In the genomic region with DNA sequence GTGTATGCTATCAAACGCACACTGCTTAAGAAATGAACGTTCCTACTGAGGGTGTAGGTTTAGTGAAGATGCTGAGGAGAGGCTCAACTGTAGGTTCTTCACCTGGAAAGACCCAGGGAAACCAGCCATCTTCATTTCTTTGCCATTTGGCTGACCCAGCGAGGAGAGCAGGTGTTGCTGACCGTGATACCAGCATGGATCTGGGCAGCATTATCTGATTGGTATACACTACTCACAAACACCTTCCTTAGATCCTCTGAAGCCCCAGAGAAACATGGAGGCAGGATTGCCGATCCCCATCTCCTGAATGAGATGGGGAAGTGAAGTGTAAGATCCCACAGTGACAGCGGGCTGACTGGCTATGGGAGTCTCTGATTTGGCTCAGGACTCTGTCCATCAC, we compare ENCODE assay signal across 14 mouse cellular contexts.
"Had no signal": no experiment of that assay in that cellular context is flagged by ENCODE, and none has a peak within 500 bp of the region (broad histone marks: within the 10 kb centered on the region; RNA-seq: fewer than 3 reads in every experiment).

No protein-coding gene starts in this region.

- H3K27ac ChIP-seq: left cerebral cortex, adult 2 months; limb, embryonic 13.5 days; liver, embryonic 15.5 days; midbrain, embryonic 10.5 days; neural tube, embryonic 15.5 days had no signal

- DNase-seq: kidney, postnatal 10 days; lung, embryonic 14.5 days; lung, postnatal 10 days; lung, postnatal 4 days; midbrain, embryonic 14.5 days; spleen, adult 18-20 months; thymus, adult 18-20 months; thymus, postnatal 14 days had no signal

- H3K4me1 ChIP-seq: midbrain, embryonic 10.5 days; neural tube, embryonic 15.5 days had no signal

- H3K4me3 ChIP-seq: left cerebral cortex, adult 2 months; limb, embryonic 13.5 days; liver, embryonic 15.5 days; midbrain, embryonic 10.5 days; myocyte; neural tube, embryonic 15.5 days had no signal

- H3K9ac ChIP-seq: limb, embryonic 13.5 days; liver, embryonic 15.5 days; lung, embryonic 14.5 days; neural tube, embryonic 15.5 days had no signal

- H3K36me3 ChIP-seq: limb, embryonic 13.5 days; liver, embryonic 15.5 days; midbrain, embryonic 10.5 days; neural tube, embryonic 15.5 days had no signal

- H3K27me3 ChIP-seq: limb, embryonic 13.5 days; neural tube, embryonic 15.5 days had no signal

- H3K9me3 ChIP-seq: limb, embryonic 13.5 days; liver, embryonic 15.5 days; midbrain, embryonic 10.5 days; neural tube, embryonic 15.5 days had no signal

- H3K4me2 ChIP-seq: limb, embryonic 13.5 days; liver, embryonic 15.5 days; lung, embryonic 14.5 days; neural tube, embryonic 15.5 days had no signal
